ENCODE assay signal across 20 mouse cellular contexts in the genomic region with DNA sequence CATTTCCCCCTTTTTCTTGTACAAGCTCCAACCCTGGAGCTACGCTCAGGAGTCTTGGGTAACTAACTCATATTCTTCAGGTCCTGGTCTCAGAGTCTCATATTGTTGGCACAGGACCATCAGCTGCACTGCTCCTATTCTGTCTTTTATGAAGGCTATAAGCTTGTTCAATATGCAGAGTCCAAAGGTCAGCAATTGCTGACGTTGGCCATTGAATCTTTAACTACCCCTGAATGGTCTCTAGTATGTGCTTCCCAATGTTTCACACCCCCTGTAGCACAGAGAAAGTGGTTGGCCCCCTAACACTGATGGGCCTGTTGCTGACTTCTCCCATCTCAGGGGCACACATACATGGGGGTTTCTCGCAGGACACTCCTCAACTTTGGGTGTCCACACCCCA. TPM values are rescaled to one million over a fixed set of nuclear protein-coding genes. Genes with fewer than 3 reads are reported as not detected.
"Had no signal": no experiment of that assay in that cellular context is flagged by ENCODE, and none has a peak within 500 bp of the region (broad histone marks: within the 10 kb centered on the region; RNA-seq: fewer than 3 reads in every experiment).

No protein-coding gene starts in this region.

- H3K27ac ChIP-seq: midbrain, embryonic 10.5 days; midbrain, embryonic 12.5 days; neural tube, embryonic 12.5 days; stomach, embryonic 15.5 days; stomach, postnatal 0 days had no signal

- H3K4me1 ChIP-seq: midbrain, embryonic 10.5 days; midbrain, embryonic 12.5 days; neural tube, embryonic 12.5 days; stomach, embryonic 15.5 days had no signal

- H3K9me3 ChIP-seq: neural tube, embryonic 12.5 days; stomach, embryonic 15.5 days had no signal

- H3K36me3 ChIP-seq: midbrain, embryonic 10.5 days; midbrain, embryonic 12.5 days; neural tube, embryonic 12.5 days; stomach, embryonic 15.5 days had no signal

- DNase-seq: lung, adult 18-20 months; lung, embryonic 14.5 days; lung, postnatal 10 days; lung, postnatal 4 days; midbrain, embryonic 14.5 days; right cerebral cortex, postnatal 14 days; thymus, adult 2 months; thymus, postnatal 25 days; thymus, postnatal 4 days had no signal

- H3K4me3 ChIP-seq: midbrain, embryonic 10.5 days; midbrain, embryonic 12.5 days; myocyte; neural tube, embryonic 12.5 days; stomach, embryonic 15.5 days had no signal

- H3K27me3 ChIP-seq: midbrain, embryonic 12.5 days; neural tube, embryonic 12.5 days; stomach, embryonic 15.5 days had no signal

- H3K4me2 ChIP-seq: lung, embryonic 14.5 days; midbrain, embryonic 12.5 days; neural tube, embryonic 12.5 days; stomach, embryonic 15.5 days had no signal

- ATAC-seq: midbrain, embryonic 16.5 days had no signal

- H3K9ac ChIP-seq: lung, embryonic 14.5 days; midbrain, embryonic 12.5 days; neural tube, embryonic 12.5 days; stomach, embryonic 15.5 days had no signal

RNA-seq across cellular contexts. Expression of gene Hc, which starts 13.1 kb away (rescaled TPM):
- total RNA-seq: megakaryocyte, adult 5-6 weeks; megakaryocyte-erythroid progenitor cell, adult 5-6 weeks; neutrophil, adult 5-6 weeks had no signal
- polyA plus RNA-seq: myocyte; spleen, adult 2 months had no signal

RNA-seq across cellular contexts. Expression of gene AI182371, which starts 27.0 kb away (rescaled TPM):
- polyA plus RNA-seq: lung, embryonic 14.5 days had no signal
